Mouse (Mus musculus) myocyte (in vitro differentiated cells): ENCODE data around the gene Sema3g.

Experiments
- CEBPB ChIP-seq: IDR thresholded peaks from 2 replicates; pipeline ENCODE4 v1.6.1; 2011; ENCODE audit warnings: mild to moderate bottlenecking, moderate library complexity; ENCODE audit not compliant: poor library complexity, insufficient read depth, severe bottlenecking
- E2F4 ChIP-seq: IDR thresholded peaks from one replicate; pipeline ENCODE4 v1.6.1; 2011; ENCODE audit warnings: mild to moderate bottlenecking, control low read depth, moderate library complexity; ENCODE audit not compliant: insufficient read depth
- MAX ChIP-seq: IDR thresholded peaks from one replicate; pipeline ENCODE4 v1.6.1; 2011; ENCODE audit warnings: low read depth, mild to moderate bottlenecking, control low read depth
- MYOD1 ChIP-seq, 3 experiments: IDR thresholded peaks; one replicate each; pipeline ENCODE4 v1.6.1; 2011; ENCODE audit warnings: control low read depth in 2 of 3, low read depth in 2 of 3, mild to moderate bottlenecking in 2 of 3, moderate library complexity in 1 of 3; ENCODE audit not compliant: insufficient read length in 2 of 3, control insufficient read depth in 1 of 3
- MYOG ChIP-seq, 3 experiments: IDR thresholded peaks; one replicate each; pipeline ENCODE4 v1.6.1; 2011; ENCODE audit warnings: control low read depth in 2 of 3, low read depth in 2 of 3, mild to moderate bottlenecking in 2 of 3; ENCODE audit not compliant: insufficient read length in 2 of 3, control insufficient read depth in 1 of 3, insufficient read depth in 1 of 3
- POLR2A ChIP-seq: IDR thresholded peaks from one replicate; pipeline ENCODE4 v1.6.1; 2011; ENCODE audit warnings: low read depth, mild to moderate bottlenecking, control low read depth, moderate library complexity; ENCODE audit not compliant: insufficient read length
- POLR2AphosphoS2 ChIP-seq: IDR thresholded peaks from one replicate; pipeline ENCODE4 v1.6.1; 2011; ENCODE audit warnings: low read depth, control low read depth; ENCODE audit not compliant: insufficient read length
- REST ChIP-seq: IDR thresholded peaks from one replicate; pipeline ENCODE4 v1.6.1; 2011; ENCODE audit warnings: mild to moderate bottlenecking, control low read depth, moderate library complexity; ENCODE audit not compliant: insufficient read depth, insufficient read length
- SRF ChIP-seq: IDR thresholded peaks from one replicate; pipeline ENCODE4 v1.6.1; 2011; ENCODE audit warnings: low read depth; ENCODE audit not compliant: control insufficient read depth, insufficient read length
- TCF12 ChIP-seq: IDR thresholded peaks from one replicate; pipeline ENCODE4 v1.6.1; 2011; ENCODE audit warnings: mild to moderate bottlenecking, control low read depth; ENCODE audit not compliant: poor library complexity, insufficient read depth, severe bottlenecking
- TCF3 ChIP-seq: IDR thresholded peaks from one replicate; pipeline ENCODE4 v1.6.1; 2011; ENCODE audit warnings: low read depth, control low read depth; ENCODE audit not compliant: insufficient read length
- USF1 ChIP-seq: IDR thresholded peaks from one replicate; pipeline ENCODE4 v1.6.1; 2011; ENCODE audit warnings: low read depth, mild to moderate bottlenecking, control low read depth, moderate library complexity

GRCm38 (mm10) chr14:31212499-31212898 lies 5.2 kb upstream of the Sema3g start:
- peak; percentile 53 for TF ChIP-seq POLR2A
- peak; percentile 86 to 99 (median 97) for TF ChIP-seq MYOD1 (IDR thresholded peaks at IDR 0.05; ENCODE audit: control insufficient read depth in 1 of 3, insufficient read length in 2 of 3, low read depth in 2 of 3)
- TF ChIP-seq MAX: no peak
- TF ChIP-seq SRF: no peak
- peak; percentile 97 for TF ChIP-seq TCF12
- TF ChIP-seq E2F4: no peak
- no peak for TF ChIP-seq USF1
- peak; percentile 95 for TF ChIP-seq TCF3
- no peak for TF ChIP-seq REST
- peak; percentile 75 for TF ChIP-seq POLR2AphosphoS2
- no peak for TF ChIP-seq CEBPB
- TF ChIP-seq MYOG (IDR thresholded peaks at IDR 0.05; ENCODE audit: control insufficient read depth in 1 of 3, insufficient read depth in 1 of 3, insufficient read length in 2 of 3, low read depth in 2 of 3): peak; percentile 96 to 100 (median 99)
